Mouse (Mus musculus): ENCODE data around the gene Fzd2. TPM values are rescaled to one million over a fixed set of nuclear protein-coding genes. Genes with fewer than 3 reads are reported as not detected.

The Fzd2 gene
- total and polyA plus RNA-seq, 3 experiments, result not detected

DNA sequence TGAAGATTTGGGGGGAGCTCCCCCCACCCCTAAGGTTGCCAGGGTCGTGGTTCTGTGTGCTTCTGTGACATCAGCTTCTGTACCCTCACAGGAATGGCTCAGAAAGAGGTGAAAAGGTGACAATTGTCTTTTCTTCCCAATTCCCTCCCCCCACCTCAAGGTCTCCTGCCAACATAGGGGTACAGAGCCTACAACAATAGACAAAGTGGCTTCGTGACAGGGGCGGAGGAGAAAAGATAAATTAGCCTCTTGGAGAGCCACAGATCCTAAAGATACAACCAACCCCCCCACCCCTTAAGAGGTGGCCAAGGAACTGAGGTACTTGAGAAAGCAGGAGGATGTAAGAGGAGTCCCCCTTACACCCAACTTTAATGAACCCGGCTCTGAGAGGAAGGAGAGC is 4.5 kb downstream of the Fzd2 start:
- Histone ChIP-seq H3K27ac (ENCODE audit: control insufficient read depth, low read depth, low read length) (no peak overlapping the region), H3K27me3 (ENCODE audit: control insufficient read depth in 1 of 2, insufficient read depth in 2 of 2, low read length in 2 of 2) (peaks cover 3 to 11% of the 10 kb centered on the region in 2 experiments), H3K9ac (ENCODE audit: control insufficient read depth, low read depth, low read length, poor library complexity, severe bottlenecking) (no peak overlapping the region), H3K36me3 (ENCODE audit: control insufficient read depth in 1 of 2, insufficient read depth in 2 of 2, low read length in 2 of 2) (no peaks in the 10 kb centered on the region), H3K4me1 (ENCODE audit: control insufficient read depth in 1 of 2, insufficient read depth in 2 of 2, low read length in 2 of 2) (no peaks in the 10 kb centered on the region), H3K79me2 (ENCODE audit: control insufficient read depth, insufficient read depth, low read length, poor library complexity) (no peaks in the 10 kb centered on the region), H3K9me3 (replicated peaks; ENCODE audit: insufficient read depth, low read length) (no peaks in the 10 kb centered on the region), H3K4me3 (ENCODE audit: control insufficient read depth in 1 of 2, insufficient read depth in 1 of 2, low read depth in 2 of 2, low read length in 2 of 2) (no peak overlapping the region)
- no peak for DNase-seq (ENCODE audit: low read depth, low spot score)
- TF ChIP-seq ZKSCAN1 (IDR thresholded peaks at IDR 0.05; ENCODE audit: low read depth, low read length) (no peak), MEF2A (IDR thresholded peaks at IDR 0.05; ENCODE audit: extremely low read depth, insufficient replicate concordance, low read depth, low read length, poor library complexity, severe bottlenecking) (no peak), CTCF (IDR thresholded peaks at IDR 0.05 in 2 of 3, conservative IDR thresholded peaks at IDR 0.05 in 1 of 3; ENCODE audit: control insufficient read depth in 1 of 3, insufficient read depth in 1 of 3, low read depth in 2 of 3, low read length in 3 of 3, poor library complexity in 1 of 3, severe bottlenecking in 1 of 3) (no peak), POLR2AphosphoS5 (IDR thresholded peaks at IDR 0.05; ENCODE audit: borderline replicate concordance, low read depth, low read length) (no peak), ZNF384 (IDR thresholded peaks at IDR 0.05; ENCODE audit: low read depth, low read length) (no peak), MAFK (IDR thresholded peaks at IDR 0.05; ENCODE audit: borderline replicate concordance, low read depth, low read length) (no peak), TAL1 (IDR thresholded peaks at IDR 0.05; ENCODE audit: low read length) (no peak), JUND (IDR thresholded peaks at IDR 0.05; ENCODE audit: low read depth, low read length) (no peak), TBP (IDR thresholded peaks at IDR 0.05; ENCODE audit: low read depth, low read length) (no peak), ZMIZ1 (IDR thresholded peaks at IDR 0.05; ENCODE audit: low read depth, low read length) (no peak)

DNA sequence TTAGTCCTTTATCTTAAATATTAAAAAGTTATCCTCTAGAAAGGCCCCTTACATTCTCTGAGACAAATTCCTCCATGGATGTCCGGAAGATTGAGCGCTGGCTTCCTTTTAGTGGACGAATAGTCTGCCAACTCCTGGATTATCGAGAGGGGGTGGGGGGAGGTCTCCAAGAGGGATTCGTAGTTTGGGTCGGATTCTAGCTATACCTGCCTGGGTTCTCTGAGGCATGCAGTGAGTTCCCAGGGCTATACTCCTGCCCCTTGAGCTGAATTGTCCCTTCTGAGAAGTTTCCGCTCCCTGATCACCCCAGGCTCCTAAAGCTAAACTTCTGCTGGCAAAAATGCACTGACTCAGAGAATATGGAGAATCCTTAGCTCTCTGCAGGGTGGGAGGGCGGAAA is 5.3 kb downstream of the Fzd2 start:
- Histone ChIP-seq H3K4me1 (ENCODE audit: control insufficient read depth in 1 of 2, insufficient read depth in 2 of 2, low read length in 2 of 2) (no peaks in the 10 kb centered on the region), H3K4me3 (ENCODE audit: control insufficient read depth in 1 of 2, insufficient read depth in 1 of 2, low read depth in 2 of 2, low read length in 2 of 2) (no peak overlapping the region), H3K79me2 (ENCODE audit: control insufficient read depth, insufficient read depth, low read length, poor library complexity) (no peaks in the 10 kb centered on the region), H3K9me3 (replicated peaks; ENCODE audit: insufficient read depth, low read length) (no peaks in the 10 kb centered on the region), H3K9ac (ENCODE audit: control insufficient read depth, low read depth, low read length, poor library complexity, severe bottlenecking) (no peak overlapping the region), H3K27me3 (ENCODE audit: control insufficient read depth in 1 of 2, insufficient read depth in 2 of 2, low read length in 2 of 2) (peaks cover 10 to 14% of the 10 kb centered on the region in 2 experiments), H3K36me3 (ENCODE audit: control insufficient read depth in 1 of 2, insufficient read depth in 2 of 2, low read length in 2 of 2) (no peaks in the 10 kb centered on the region), H3K27ac (ENCODE audit: control insufficient read depth, low read depth, low read length) (no peak overlapping the region)
- DNase-seq (ENCODE audit: low read depth, low spot score), result no peak
- TF ChIP-seq ZC3H11A (IDR thresholded peaks at IDR 0.05; ENCODE audit: low read depth, low read length), result no peak
- TF ChIP-seq MYC (IDR thresholded peaks at IDR 0.05; ENCODE audit: low read depth, low read length), result no peak
- no peak for TF ChIP-seq MAZ (IDR thresholded peaks at IDR 0.05; ENCODE audit: low read depth, low read length)
- TF ChIP-seq RAD21 (IDR thresholded peaks at IDR 0.05; ENCODE audit: low read depth, low read length), result no peak
- TF ChIP-seq ETS1 (IDR thresholded peaks at IDR 0.05; ENCODE audit: low read depth, low read length), result no peak
- no peak for TF ChIP-seq TCF12 (IDR thresholded peaks at IDR 0.05; ENCODE audit: low read depth, low read length)
- TF ChIP-seq MYB (IDR thresholded peaks at IDR 0.05; ENCODE audit: low read depth, low read length), result no peak
- TF ChIP-seq CTCF (IDR thresholded peaks at IDR 0.05 in 2 of 3, conservative IDR thresholded peaks at IDR 0.05 in 1 of 3; ENCODE audit: control insufficient read depth in 1 of 3, insufficient read depth in 1 of 3, low read depth in 2 of 3, low read length in 3 of 3, poor library complexity in 1 of 3, severe bottlenecking in 1 of 3), result no peak
- TF ChIP-seq UBTF (IDR thresholded peaks at IDR 0.05; ENCODE audit: borderline replicate concordance, insufficient read depth, low read depth, low read length), result no peak
- no peak for TF ChIP-seq CHD1 (IDR thresholded peaks at IDR 0.05; ENCODE audit: low read depth, low read length)
- no peak for TF ChIP-seq ZKSCAN1 (IDR thresholded peaks at IDR 0.05; ENCODE audit: low read depth, low read length)
- TF ChIP-seq MEF2A (IDR thresholded peaks at IDR 0.05; ENCODE audit: extremely low read depth, insufficient replicate concordance, low read depth, low read length, poor library complexity, severe bottlenecking), result no peak

All from MEL (cell line).